Mouse (Mus musculus) neutrophil, adult 5-6 weeks (primary cell): ENCODE measurements around the gene Foxd1. TPM values are rescaled to one million over a fixed set of nuclear protein-coding genes. Genes with fewer than 3 reads are reported as not detected.

Experiments
- ATAC-seq: fragments of 151-379, 151-347 bp; 2 replicates; pipeline ENCODE4 v1.8.0; 2017; ENCODE audit warnings: mild to moderate bottlenecking, moderate TSS enrichment; ENCODE audit not compliant: insufficient number of reproducible peaks, poor library complexity, low FRiP score, severe bottlenecking; ENCODE audit errors: extremely low read depth
- total RNA-seq: library from RNA; stranded (forward); fragments of 200-1000 nt; gene quantifications from 2 replicates; pipeline ENCODE4 v1.2.3, GENCODE M21; 2017

The Foxd1 gene
- total RNA-seq, 1 experiment from 2014 or later: not detected

DNA sequence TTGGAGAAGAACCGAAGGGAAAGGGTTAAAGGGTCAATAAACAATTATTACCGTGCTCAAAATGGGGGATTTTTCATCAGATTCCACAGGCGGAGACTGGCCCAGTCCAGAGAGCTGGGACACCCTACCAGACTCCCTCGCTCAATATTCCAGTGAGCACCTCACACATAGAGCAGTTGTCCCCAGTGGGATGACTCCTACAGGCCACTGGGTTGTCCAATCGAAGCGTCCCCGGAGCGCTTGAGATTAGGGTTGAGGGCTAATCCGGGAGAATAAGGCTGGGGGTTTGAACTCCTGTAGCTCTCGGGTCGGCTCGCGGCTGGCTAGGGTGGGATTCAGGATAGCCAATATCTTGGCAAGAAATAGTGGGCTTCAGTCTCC is 343 bp upstream of the Foxd1 start:
- no peak for ATAC-seq

DNA sequence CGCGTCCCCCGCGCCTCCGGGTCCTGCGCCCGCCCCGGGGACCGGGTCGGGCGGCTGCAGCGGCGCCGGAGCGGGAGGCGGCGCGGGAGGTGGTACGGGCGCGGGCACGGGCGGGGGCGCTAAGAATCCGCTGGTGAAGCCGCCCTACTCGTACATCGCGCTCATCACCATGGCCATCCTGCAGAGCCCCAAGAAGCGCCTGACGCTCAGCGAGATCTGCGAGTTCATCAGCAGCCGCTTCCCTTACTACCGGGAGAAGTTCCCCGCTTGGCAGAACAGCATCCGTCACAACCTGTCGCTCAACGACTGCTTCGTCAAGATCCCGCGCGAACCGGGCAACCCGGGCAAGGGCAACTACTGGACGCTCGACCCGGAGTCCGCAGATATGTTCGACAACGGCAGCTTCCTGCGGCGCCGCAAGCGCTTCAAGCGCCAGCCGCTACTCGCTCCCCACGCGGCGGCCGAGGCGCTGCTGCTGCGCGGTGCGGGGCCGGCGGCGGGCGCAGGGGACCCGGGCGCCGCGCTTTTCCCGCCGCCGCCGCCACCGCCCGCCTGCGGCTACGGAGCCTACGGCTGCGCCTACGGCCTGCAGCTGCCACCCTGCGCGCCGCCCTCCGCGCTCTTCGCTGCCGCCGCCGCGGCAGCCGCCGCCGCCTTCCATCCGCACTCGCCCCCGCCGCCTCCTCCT is 973 bp downstream of the Foxd1 start:
- no peak for ATAC-seq

- ATAC-seq: no peak
Observed at GRCm38 (mm10) chr13:98355559-98356111, 1.6 kb downstream of the Foxd1 start.

- ATAC-seq: no peak
Observed at GRCm38 (mm10) chr13:98356176-98356972, 2.3 kb downstream of the Foxd1 start.

- no peak for ATAC-seq
Observed at GRCm38 (mm10) chr13:98356973-98357425, 3.0 kb downstream of the Foxd1 start.

DNA sequence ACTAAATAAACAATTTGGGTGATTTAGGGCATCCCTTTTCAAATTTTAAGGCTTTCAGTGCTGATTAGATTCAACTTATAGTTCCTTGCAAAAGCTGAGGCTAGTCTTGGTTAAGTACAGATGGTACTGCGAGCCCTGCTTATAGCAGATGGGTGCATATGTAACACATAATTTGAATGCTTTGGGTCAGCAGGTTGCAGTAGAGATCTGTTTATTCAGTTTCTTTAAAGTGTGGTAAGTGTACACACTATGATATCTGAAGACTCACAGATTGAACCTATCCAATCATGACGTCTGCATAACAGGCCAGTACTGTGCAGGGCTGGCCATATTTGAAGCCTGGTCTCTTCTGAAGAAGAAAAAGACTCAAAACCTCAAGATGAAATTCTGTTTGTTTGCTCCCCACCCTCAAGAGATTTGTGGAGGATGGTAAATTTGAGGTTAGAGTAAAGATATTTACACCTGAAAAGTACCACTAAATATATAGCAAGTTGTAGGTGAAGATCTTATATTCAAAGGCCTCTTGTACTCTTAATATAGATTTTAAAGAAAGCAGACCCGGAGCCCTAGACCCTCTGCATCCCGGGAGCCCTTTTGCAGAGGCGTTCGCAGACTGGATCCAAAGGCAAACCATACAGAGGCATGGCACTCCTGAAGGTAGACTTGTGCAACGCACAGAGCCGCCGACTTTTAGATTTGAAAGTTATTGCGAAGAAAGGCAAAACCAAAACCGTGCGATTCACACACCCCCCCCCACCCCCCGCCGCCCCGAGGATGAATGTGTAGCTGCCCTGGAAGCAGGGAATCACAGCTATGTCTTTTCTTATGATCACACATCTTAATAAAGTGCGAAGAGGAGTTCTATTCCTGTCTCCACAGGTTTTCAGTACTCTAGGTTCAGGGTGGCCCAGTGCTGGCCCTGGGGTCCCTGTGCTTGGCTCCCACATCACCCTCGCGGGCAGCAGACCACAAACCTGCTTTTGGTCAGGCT is 3.7 kb downstream of the Foxd1 start:
- no peak for ATAC-seq

DNA sequence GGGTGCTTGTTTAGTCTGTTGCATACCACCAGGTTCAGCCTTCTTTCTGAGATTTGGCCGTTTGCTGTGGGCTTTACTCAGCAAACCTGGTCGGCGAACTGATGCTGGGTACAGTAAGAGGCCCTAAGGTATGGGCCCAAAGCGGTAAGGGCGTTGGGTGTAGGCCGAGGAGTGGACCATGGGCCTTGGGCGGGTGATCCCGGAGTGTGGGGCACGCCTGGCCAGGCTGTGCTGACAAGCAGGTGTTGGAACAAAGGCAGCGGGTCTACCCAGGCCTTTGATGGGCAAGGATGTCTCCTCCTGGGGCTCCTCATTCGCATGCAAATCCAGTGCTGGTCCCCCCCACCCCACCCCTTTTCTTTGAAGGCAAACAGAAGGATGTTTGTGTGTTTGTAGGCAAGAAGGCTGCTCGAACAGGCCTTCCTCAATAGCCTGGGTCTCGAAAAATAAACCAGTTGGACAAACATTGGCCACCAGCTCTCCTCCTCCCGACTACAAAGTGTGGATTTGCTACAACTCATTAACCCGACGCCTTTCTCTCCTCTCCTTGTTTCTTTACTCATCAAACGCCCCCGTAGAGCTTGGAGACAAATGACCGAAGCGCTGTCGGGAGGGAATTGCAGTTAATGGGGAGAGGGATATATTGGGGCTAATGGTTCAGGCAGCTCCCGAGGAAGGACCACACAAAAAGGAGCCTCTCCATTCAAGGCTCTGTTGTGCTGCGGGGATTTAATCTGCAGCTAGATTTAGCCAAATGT is 4.6 kb downstream of the Foxd1 start:
- ATAC-seq: no peak

GRCm38 (mm10) chr13:98359337-98359736 is 5.3 kb downstream of the Foxd1 start:
- ATAC-seq: no peak

- ATAC-seq: no peak
Observed at GRCm38 (mm10) chr13:98360391-98360790, 6.3 kb downstream of the Foxd1 start.

- ATAC-seq: no peak
Observed at GRCm38 (mm10) chr13:98361161-98361560, 7.1 kb downstream of the Foxd1 start.

DNA sequence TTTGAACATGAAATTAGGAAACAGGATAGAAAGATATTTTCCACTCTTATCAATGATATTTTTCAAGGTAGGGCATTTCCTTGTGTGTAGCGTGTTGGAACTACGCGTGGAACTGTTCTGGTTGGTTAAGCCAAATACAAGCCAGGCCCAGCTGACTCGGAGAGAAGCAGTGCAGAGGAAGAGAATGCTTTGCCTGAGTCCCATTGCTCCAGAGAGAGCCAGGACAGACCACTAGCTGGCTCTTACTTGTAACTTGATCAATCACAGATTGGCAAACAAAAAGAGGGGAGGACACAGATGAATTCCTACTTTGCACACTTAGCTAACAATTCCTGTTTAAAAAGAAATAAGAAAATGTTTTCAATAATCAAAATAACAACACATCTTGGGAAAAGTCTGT is 9.0 kb downstream of the Foxd1 start:
- ATAC-seq: no peak

DNA sequence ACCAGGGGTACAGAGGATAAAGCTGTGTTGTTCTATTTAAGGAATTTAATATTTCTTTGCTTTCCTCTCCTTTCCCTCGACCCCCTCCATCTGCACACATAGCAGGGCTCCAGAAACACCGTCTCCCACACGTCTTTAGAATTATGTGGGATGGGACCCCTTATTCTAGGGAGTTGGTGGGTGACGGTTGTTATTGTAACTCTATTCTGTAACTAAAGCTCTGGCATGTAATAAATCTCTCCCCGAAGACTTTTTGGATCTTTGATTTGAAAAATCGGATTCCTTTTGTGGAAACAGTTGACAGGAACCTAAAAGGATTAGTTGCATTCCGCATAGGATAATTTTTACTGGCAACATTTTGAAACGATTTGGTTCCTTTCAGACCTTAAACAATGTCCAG is 11.0 kb downstream of the Foxd1 start:
- no peak for ATAC-seq

GRCm38 (mm10) chr13:98365766-98366421 is 11.9 kb downstream of the Foxd1 start:
- no peak for ATAC-seq

DNA sequence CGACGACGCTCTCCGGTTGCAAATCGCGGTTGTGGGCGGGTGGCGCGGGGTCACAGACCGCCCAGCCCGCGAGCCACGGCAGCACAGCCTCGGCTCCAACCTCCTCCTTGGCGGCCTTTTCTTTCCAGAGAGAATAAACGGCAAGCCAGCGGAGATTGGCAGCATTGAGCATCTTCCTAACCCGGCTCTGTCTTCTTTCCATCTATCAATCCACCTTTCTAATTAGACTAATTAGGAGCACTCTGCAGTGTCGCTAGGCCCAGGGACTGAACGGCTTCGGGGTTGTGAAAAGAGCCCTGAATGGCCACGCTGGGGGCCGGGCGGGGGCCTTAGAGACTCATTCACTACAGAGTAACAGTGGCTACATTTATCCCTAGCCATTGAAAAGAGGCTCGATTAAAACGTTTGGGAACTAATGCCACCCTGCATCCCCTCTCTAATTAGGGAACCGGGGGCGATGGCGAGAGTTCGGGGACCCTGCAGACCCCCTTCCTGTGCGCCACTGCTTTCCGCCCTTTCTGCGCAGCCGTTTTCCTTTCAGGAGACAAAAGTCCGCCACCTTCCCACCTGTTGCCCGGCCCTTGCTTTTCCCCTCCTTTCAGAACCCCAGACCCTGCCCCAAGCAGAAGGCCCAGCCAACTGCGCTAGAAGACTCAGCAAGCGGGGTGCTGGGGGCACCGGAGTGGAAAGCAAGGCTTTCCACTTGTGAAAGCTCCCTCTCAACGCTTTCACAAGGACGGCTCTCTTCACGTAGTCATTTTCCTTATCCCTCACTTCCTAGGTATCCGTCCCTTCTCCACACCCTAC is 12.6 kb downstream of the Foxd1 start:
- no peak for ATAC-seq

DNA sequence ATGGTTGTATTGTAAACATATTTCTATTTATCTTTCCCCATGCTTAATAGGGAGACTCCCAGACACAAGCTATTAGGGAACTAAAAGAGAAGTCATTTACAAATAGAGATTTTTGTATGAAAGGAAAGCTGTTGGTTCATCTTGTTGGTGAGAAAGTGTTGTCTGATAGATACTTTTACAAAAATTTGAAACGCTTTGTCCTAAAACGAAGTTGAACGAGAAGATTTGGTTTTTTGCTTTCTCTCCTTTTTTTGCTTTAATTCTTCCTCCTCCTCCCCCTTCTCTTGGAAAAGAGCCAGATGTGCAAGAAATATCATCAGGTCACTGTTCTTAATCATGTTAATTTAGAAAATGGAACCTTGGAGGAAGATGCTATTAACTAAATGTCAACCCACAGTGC is 13.6 kb downstream of the Foxd1 start:
- ATAC-seq: no peak

GRCm38 (mm10) chr13:98369046-98369445 is 15.0 kb downstream of the Foxd1 start:
- no peak for ATAC-seq

- ATAC-seq: no peak
Observed at GRCm38 (mm10) chr13:98374560-98374959, 20.5 kb downstream of the Foxd1 start.
